Mouse (Mus musculus) kidney, adult 2 months (tissue): ENCODE data around the gene Tssk6.

Source experiments
- CTCF ChIP-seq: fragments of 200-500 bp; conservative IDR thresholded peaks from 2 replicates; pipeline ENCODE4 v1.5.1; 2011; ENCODE audit warnings: low read depth, mild to moderate bottlenecking, control low read depth, low read length, moderate library complexity, mixed read lengths; ENCODE audit not compliant: insufficient read depth, insufficient read length
- POLR2A ChIP-seq: fragments of 200-500 bp; IDR thresholded peaks from one replicate; pipeline ENCODE4 v1.6.1; 2011; ENCODE audit warnings: low read depth, low read length, control low read depth

DNA sequence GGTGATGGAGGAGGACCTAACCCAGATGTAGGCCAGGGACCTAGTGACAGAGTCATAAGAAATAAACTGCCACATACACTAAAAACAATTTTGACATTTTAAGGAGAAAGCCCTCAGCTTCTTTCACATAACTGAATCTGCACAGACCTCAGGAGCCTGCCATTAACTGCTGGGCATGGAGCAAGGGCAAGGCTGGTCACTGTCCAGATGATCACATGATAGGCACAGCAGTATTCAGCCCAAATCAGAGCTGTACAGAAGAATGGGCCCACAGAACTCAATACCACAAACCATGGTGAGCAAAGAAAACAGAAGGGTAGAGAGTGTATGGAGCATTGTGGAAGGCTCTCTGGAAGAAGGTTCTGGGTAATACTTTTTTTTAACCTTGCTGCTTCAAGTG is 24.9 kb downstream of the Tssk6 start:
- no peak for TF ChIP-seq POLR2A
- no peak for TF ChIP-seq CTCF
